Mouse (Mus musculus) midbrain, embryonic 15.5 days (tissue): ENCODE data around the gene Slc25a33. TPM values are rescaled to one million over a fixed set of nuclear protein-coding genes. Genes with fewer than 3 reads are reported as not detected.

Source experiments
- ATAC-seq: fragments of 200-750 bp; cut with Nextera tagmentation; replicated peaks from 2 replicates; pipeline ENCODE4 v1.8.0; 2017; ENCODE audit warnings: moderate TSS enrichment
- H3K27ac ChIP-seq: fragments of 300-500 bp; sonication (generic); 2 replicates; pipeline ENCODE4 v1.5.1; 2015; ENCODE audit warnings: mild to moderate bottlenecking, inconsistent platforms
- H3K27me3 ChIP-seq: fragments of 300-500 bp; sonication (generic); replicated peaks from 2 replicates; pipeline ENCODE4 v1.6.1; 2015; ENCODE audit warnings: inconsistent platforms
- H3K36me3 ChIP-seq: fragments of 300-500 bp; sonication (generic); replicated peaks from 2 replicates; pipeline ENCODE4 v1.6.1; 2015; ENCODE audit warnings: inconsistent platforms
- H3K4me1 ChIP-seq: fragments of 300-500 bp; sonication (generic); 2 replicates; pipeline ENCODE4 v1.6.1; 2015; ENCODE audit warnings: inconsistent platforms
- H3K4me2 ChIP-seq: fragments of 300-500 bp; sonication (generic); 2 replicates; pipeline ENCODE4 v1.6.1; 2015; ENCODE audit warnings: inconsistent platforms, mild to moderate bottlenecking, moderate library complexity
- H3K4me3 ChIP-seq: fragments of 300-500 bp; sonication (generic); 2 replicates; pipeline ENCODE4 v1.5.1; 2015; ENCODE audit warnings: mild to moderate bottlenecking, inconsistent platforms
- H3K9ac ChIP-seq: fragments of 300-500 bp; sonication (generic); 2 replicates; pipeline ENCODE4 v1.6.1; 2015; ENCODE audit warnings: mild to moderate bottlenecking, inconsistent platforms
- H3K9me3 ChIP-seq: fragments of 300-500 bp; sonication (generic); 2 replicates; pipeline ENCODE4 v1.6.1; 2016; ENCODE audit warnings: inconsistent platforms
- WGBS: fragments of 180-500 bp; shearing (Covaris S2); methylation state at CpG from one replicate; pipeline ENCODE4 v1.1.7; 2015; ENCODE audit warnings: mixed read lengths; 5-methylcytosine and 5-hydroxymethylcytosine counted together
- polyA plus RNA-seq: library from polyadenylated mRNA; unstranded; fragments of >200 nt; fragmentation: Nextera tagmentation; extraction: Ambion mirVana; gene quantifications from 2 replicates; pipeline ENCODE4 v1.2.1, GENCODE M21; 2015

The Slc25a33 gene
- polyA plus RNA-seq, 1 experiment from 2014 or later, result 27.4 TPM

DNA sequence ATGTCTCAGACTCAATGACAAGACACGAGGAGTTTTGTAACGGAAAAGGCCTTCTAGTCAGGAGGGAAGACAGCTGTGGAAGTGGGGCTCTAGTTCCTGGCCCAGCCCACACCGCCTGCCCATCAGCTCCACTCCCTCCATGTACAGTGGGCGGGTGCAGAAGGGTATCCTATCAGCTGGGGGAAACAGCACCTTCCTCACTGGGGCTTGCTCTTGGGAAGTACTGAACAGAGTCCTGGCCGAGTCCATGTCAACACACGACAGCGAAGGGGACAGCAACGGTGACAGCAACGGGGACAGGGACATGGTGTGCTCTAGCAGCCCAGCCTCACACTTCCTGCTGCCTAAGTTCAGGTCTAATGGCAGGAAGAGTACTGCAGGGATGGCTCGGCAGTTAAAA lies 41.3 kb downstream of the Slc25a33 start:
- no peak for ATAC-seq
- Histone ChIP-seq H3K27ac (no peak overlapping the region), H3K4me2 (no peak overlapping the region), H3K9ac (no peak overlapping the region), H3K4me1 (peaks cover 50% of the 10 kb centered on the region), H3K9me3 (no peaks in the 10 kb centered on the region), H3K36me3 (peaks cover 10% of the 10 kb centered on the region; the same call in 1 of the 2 replicates), H3K27me3 (no peaks in the 10 kb centered on the region), H3K4me3 (no peak overlapping the region)
- 77% methylated on average over 10 of the region's 10 CpGs for WGBS

DNA sequence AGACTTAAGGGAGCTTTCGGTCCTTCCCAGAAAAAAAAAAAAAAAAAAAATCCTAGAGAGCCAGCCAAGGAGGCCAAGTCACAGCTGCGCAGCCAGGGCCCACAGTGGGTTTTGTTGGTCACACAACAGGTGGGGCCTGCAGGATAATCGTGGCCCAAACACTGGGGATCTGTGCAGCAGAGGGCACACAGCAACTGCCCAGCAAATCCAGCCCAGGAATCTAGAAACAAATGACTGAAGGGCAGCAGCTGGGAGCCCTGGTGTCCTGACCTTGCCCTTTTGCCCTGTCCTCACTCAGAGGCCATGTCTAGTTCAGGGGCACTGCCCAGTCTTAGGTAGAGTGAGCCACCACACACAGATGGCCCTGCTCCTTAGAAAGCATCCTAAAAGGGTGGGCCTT lies 41.8 kb downstream of the Slc25a33 start:
- Histone ChIP-seq H3K4me1 (peaks cover 50% of the 10 kb centered on the region), H3K4me2 (no peak overlapping the region), H3K9ac (no peak overlapping the region), H3K36me3 (peaks cover 14% of the 10 kb centered on the region; the same call in 1 of the 2 replicates), H3K27ac (no peak overlapping the region), H3K4me3 (no peak overlapping the region), H3K27me3 (no peaks in the 10 kb centered on the region), H3K9me3 (no peaks in the 10 kb centered on the region)
- ATAC-seq, result no peak
- 89% methylated on average over 3 of the region's 3 CpGs for WGBS

DNA sequence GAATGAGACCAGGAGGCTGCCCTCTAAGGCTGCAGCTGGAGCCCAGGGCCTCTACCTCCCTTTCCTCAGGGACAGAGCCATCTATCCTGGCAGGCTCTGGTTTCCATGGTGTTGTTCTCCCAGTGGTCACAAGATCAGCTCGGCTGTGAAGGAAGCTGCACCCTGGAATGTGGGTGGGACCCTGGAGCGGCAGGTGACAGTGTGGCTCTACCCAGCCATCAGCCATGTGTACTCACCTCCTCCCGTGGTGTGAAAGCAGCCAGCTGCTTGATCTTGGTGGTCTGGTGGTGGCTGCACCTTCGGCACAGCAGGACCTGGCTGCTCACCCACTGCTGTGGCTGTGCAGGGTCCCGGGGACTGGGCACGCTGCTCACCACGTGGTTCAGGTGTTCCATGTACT lies 43.2 kb downstream of the Slc25a33 start:
- Histone ChIP-seq H3K27ac (no peak overlapping the region), H3K4me2 (no peak overlapping the region), H3K4me3 (no peak overlapping the region), H3K4me1 (peaks cover 37% of the 10 kb centered on the region), H3K9ac (no peak overlapping the region), H3K27me3 (no peaks in the 10 kb centered on the region), H3K9me3 (no peaks in the 10 kb centered on the region), H3K36me3 (peaks cover 26% of the 10 kb centered on the region)
- ATAC-seq, result no peak
- WGBS, result 83% methylated on average over 7 of the region's 7 CpGs

DNA sequence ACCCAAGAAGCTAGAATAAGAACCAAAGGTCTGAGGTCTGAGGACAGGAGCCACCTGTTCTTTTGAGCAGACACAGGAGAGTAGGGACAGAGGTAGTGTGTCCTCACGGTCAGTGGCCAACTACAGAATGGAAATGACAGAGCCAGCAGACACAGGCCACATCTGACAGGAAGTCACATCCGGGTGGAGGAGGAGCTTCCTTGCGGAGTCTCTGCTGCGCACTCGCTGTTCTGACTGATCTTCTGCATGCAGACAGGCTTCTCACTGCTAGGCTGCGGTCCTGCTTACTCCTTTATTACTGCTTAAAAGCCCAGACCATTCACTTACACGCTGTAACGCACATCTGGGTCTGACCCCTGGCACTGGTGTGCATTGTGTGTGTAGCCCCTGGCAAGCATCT lies 45.3 kb downstream of the Slc25a33 start:
- Histone ChIP-seq H3K27ac (no peak overlapping the region), H3K9ac (no peak overlapping the region), H3K27me3 (no peaks in the 10 kb centered on the region), H3K4me2 (no peak overlapping the region), H3K9me3 (no peaks in the 10 kb centered on the region), H3K4me1 (peaks cover 31% of the 10 kb centered on the region), H3K4me3 (no peak overlapping the region), H3K36me3 (peaks cover 26% of the 10 kb centered on the region)
- no peak for ATAC-seq
- 79% methylated on average over 8 of the region's 8 CpGs for WGBS

DNA sequence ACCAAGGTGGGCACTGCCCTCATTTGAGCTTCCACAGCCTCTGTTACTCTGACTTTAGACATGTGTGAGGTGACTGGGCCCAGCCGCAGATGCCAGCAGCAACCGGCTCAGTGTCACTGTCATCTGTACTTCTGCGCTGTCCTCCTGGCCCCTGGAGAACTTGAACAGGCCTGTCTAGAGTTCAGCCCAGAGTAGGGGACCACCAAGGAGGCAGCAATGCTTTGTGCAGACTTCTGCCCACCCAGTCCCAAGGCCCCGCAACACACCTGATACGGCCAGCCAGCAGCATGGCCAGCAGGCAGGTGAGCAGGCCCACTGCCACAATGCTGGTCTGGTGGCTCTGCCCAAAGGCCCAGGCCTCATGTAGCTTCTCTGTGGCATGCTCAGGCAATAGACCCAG lies 46.4 kb downstream of the Slc25a33 start:
- Histone ChIP-seq H3K4me1 (peaks cover 24% of the 10 kb centered on the region), H3K27me3 (no peaks in the 10 kb centered on the region), H3K4me2 (no peak overlapping the region), H3K27ac (no peak overlapping the region), H3K9me3 (no peaks in the 10 kb centered on the region), H3K4me3 (no peak overlapping the region), H3K36me3 (peaks cover 26% of the 10 kb centered on the region), H3K9ac (no peak overlapping the region)
- WGBS, result 98% methylated on average over 5 of the region's 5 CpGs
- ATAC-seq, result no peak

DNA sequence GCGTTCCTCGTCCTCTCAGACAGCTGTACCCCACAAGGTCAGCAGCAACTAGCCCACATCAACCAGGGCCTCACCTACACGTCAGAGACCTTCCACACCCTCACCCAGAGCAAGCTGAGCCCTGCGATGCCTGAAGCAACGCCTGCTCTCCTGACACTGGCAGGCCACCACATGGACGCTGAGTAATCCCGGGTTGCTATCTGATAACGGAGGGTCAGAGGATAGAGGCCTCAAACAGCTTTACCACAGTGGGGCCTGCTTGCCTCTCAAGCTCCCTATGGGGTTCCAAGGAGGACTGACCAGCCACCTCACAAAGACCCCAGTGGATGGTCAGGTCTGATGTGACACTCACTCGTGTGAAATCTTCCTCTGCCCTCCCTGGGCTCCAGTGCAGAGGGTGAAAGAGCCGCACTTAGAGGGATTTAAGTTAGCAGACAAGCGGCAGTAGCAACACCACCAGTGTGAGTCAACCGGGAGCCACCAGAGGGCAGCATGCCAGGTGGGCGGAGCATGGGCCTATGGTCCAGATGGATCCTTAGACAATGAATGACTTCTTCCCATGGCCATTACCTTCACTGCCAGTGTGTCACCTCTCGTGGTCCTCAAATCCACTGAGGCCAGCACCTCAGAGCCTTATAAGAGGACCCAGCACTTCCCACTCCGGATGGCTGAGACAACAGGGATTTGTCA lies 48.3 kb downstream of the Slc25a33 start:
- peaks cover 28% of the 10 kb centered on the region for H3K36me3 ChIP-seq
- no peaks in the 10 kb centered on the region for H3K9me3 ChIP-seq
- H3K27me3 ChIP-seq, result no peaks in the 10 kb centered on the region
- peaks cover 20% of the 10 kb centered on the region for H3K4me1 ChIP-seq
- no peak overlapping the region for H3K27ac ChIP-seq
- H3K4me2 ChIP-seq, result no peak overlapping the region
- WGBS, result 68% methylated on average over 15 of the region's 15 CpGs
- no peak for ATAC-seq
- no peak overlapping the region for H3K4me3 ChIP-seq
- no peak overlapping the region for H3K9ac ChIP-seq

DNA sequence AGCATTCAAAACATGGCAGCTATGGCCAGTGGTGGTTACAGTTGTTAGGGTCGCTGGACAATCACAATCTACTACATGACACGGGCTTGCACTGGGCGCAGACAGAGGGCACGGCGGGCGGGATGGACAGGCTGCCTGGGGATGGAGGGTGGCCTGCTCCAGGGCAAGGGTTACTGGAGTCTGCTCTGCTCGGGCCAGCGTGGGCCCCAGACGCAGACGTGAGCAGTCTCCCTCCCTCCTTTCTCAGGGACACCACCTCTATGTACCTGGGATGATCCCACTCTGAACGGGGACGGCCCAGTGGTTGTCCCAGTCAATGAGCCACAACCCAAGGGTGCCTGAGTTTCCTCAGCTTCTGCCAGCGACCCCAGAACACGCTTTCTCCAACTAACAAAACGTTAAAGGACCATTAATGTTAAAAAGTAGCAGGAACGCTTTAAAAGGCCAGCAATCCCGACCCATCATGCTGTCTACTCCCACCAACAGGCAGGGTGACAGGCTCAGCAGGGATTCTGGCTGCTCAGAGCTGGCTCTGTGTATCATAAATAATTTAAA lies 49.1 kb downstream of the Slc25a33 start:
- Histone ChIP-seq H3K9me3 (no peaks in the 10 kb centered on the region), H3K27me3 (no peaks in the 10 kb centered on the region), H3K27ac (peak overlapping the region; percentile 57; the same call in 1 of the 2 replicates), H3K4me3 (no peak overlapping the region), H3K36me3 (peaks cover 33% of the 10 kb centered on the region), H3K4me2 (no peak overlapping the region), H3K9ac (no peak overlapping the region), H3K4me1 (peaks cover 20% of the 10 kb centered on the region)
- no peak for ATAC-seq
- WGBS, result 88% methylated on average over 17 of the region's 17 CpGs

DNA sequence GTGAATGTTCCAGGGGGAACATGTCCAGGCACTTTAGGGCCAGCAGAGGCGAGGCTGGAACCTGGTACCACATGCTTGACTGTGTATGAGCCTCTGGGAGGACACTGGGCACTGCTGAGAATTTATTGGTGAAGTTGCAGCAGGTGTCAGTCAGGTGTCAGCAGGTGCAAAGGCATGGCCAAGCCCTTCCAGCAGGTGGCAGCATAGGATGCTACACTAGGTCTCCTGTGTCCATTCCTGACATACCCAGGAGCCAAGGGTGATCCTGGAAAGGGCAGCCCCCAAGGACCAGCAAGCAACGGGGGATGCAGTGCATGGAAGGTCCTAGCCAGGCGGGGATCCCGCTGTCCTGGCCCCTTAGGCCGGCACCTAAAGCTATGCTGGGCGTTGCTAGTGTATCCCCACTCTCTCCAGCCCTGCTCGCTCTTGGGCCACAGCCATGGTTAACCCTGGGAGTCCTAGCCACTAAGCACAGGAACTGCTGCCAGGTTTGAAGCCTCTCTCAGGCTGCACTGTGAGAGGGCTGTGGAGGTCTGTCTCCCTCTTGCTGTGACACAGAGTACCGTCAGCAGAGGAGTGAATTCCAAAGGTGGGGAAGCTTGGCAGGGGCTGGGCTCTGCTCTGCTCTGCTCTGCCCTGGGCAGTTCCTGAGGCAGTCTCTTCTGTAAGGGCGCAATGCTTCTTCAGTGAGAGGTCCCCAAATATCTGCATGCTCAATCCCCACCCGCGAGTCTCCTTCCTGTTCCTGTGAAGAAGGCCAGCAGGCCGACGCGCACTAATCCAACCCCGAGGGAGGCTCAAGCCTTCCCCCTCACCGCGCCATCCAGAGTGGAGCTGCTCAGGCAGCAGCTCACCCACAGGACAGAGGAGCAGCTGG lies 50.0 kb downstream of the Slc25a33 start:
- peaks cover 20% of the 10 kb centered on the region for H3K4me1 ChIP-seq
- no peak overlapping the region for H3K4me2 ChIP-seq
- no peaks in the 10 kb centered on the region for H3K27me3 ChIP-seq
- ATAC-seq, result peak; percentile 68
- no peak overlapping the region for H3K4me3 ChIP-seq
- H3K9ac ChIP-seq, result no peak overlapping the region
- 56% methylated on average over 17 of the region's 17 CpGs for WGBS
- peaks cover 33% of the 10 kb centered on the region for H3K36me3 ChIP-seq
- peak overlapping the region; percentile 57 for H3K27ac ChIP-seq
- H3K9me3 ChIP-seq, result no peaks in the 10 kb centered on the region

DNA sequence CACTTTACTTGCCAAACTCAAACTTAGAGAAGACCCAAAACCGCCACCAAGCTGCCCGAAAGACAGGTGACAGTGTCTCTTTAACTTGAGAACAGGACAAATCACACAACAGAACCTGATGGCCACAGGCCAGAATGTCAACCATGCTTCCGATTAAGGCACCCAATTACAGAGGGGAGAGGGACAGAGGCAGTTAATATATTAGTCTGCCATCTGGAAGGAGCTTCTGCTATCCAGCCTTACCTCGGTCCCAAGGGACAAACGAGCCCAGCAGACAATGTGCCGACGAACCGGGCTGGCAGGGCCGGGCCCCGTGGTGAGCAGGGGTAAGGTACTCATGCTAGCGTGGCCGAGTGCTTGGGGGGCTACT lies 51.1 kb downstream of the Slc25a33 start:
- H3K27me3 ChIP-seq, result no peaks in the 10 kb centered on the region
- H3K4me3 ChIP-seq, result no peak overlapping the region
- H3K9ac ChIP-seq, result no peak overlapping the region
- no peak overlapping the region for H3K4me2 ChIP-seq
- 48% methylated on average over 12 of the region's 12 CpGs for WGBS
- H3K4me1 ChIP-seq, result peaks cover 20% of the 10 kb centered on the region
- H3K36me3 ChIP-seq, result peaks cover 39% of the 10 kb centered on the region
- no peaks in the 10 kb centered on the region for H3K9me3 ChIP-seq
- H3K27ac ChIP-seq, result no peak overlapping the region
- no peak for ATAC-seq

DNA sequence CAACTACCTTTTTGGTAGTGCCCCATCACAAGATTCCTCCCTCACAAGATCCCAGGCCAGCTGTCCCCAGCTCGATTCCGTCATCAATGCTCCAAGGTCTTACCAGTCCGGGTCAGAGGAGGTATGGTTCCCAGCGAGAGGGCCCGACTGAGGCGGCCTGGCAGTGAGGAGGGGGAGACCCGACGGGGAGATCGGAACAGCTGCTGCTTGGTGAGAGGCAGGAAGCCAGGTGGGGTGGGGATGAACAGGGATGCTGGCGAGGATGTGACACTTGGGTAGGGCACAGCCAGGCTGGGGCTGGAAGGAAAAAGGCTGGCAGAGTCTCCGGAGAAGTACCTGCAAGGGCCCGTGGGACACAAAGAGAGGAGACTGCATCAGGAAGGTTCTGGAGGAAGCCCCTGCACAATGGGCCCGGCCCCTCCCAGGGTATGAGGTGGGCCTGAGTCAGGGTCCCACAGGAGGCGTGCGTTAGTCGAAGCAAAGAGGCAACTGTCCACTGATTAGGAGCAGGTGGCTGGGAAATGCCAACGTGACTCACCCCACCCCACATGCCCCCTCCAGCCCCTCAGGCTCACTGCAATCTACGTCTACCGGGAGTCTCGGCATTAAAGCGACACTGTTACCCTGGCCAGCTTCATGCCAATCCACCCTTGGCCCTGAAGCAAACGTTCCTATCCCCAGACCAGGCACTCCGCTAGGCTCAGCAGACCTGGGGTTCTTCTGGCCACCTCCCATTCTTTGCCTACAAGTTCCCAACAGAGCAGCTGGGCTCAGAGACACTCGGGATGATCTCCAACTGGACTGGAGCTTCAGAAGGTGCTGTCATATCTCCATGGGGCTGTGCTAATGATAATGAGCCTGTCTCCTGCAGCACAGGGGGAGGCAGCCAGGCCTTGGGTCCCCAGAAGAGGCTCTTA lies 51.7 kb downstream of the Slc25a33 start:
- Histone ChIP-seq H3K4me2 (no peak overlapping the region), H3K36me3 (peaks cover 39% of the 10 kb centered on the region), H3K27ac (no peak overlapping the region), H3K9me3 (no peaks in the 10 kb centered on the region), H3K4me1 (peaks cover 20% of the 10 kb centered on the region), H3K27me3 (no peaks in the 10 kb centered on the region), H3K4me3 (no peak overlapping the region), H3K9ac (no peak overlapping the region)
- ATAC-seq, result no peak
- WGBS, result 74% methylated on average over 24 of the region's 24 CpGs

DNA sequence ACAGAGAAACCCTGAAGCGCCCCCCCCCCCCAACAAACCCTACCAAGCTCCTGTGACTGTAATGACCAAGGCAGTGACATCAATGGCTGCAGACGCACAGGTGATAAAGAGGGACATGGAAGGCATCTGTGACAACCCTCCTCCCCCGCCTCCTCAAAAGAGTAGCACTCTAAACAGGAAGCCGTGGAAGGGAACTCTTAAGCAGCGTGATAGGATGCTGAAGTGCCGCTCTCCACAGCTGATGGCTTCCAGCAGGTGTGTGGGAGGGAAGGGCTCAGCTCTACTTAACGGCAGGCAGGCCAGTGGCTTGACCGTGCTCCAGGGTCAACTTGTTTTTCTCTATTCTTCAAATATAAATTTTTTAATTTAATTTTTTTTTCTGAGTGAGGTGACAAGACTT lies 52.9 kb downstream of the Slc25a33 start:
- Histone ChIP-seq H3K27me3 (no peaks in the 10 kb centered on the region), H3K4me1 (peaks cover 20% of the 10 kb centered on the region), H3K9me3 (no peaks in the 10 kb centered on the region), H3K4me3 (no peak overlapping the region), H3K36me3 (peaks cover 42% of the 10 kb centered on the region), H3K4me2 (no peak overlapping the region), H3K27ac (no peak overlapping the region), H3K9ac (no peak overlapping the region)
- 88% methylated on average over 8 of the region's 8 CpGs for WGBS
- no peak for ATAC-seq

DNA sequence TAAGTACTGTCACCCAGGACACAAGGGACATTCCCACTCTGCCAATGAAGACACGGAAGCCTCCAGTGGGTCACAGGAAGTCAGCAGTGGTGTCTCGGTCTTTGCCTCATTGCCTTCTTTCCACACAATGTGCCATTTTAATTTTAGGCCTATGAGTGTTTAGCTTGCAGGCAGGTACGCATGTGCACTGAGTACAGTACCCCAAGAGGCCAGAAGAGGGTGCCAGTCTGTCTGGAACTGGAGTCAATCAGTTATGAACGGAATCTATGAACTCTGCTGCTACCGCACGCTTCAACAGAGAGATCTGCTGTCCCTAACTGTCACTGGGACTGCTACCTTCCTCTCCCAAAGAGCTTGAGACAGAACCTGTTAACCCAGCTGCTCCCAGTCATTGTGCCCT lies 54.4 kb downstream of the Slc25a33 start:
- Histone ChIP-seq H3K27ac (no peak overlapping the region), H3K9me3 (no peaks in the 10 kb centered on the region), H3K4me2 (no peak overlapping the region), H3K9ac (no peak overlapping the region), H3K27me3 (no peaks in the 10 kb centered on the region), H3K36me3 (peaks cover 50% of the 10 kb centered on the region; the same call in 1 of the 2 replicates), H3K4me3 (no peak overlapping the region), H3K4me1 (peaks cover 10% of the 10 kb centered on the region)
- 87% methylated on average over 6 of the region's 6 CpGs for WGBS
- ATAC-seq, result no peak
